Mouse (Mus musculus) CH12.LX (cell line): ENCODE results near the gene Rbks. TPM values are rescaled to one million over a fixed set of nuclear protein-coding genes. Genes with fewer than 3 reads are reported as not detected.

Experiments
- DNase-seq: peaks from one replicate; pipeline ENCODE4 v3.0.0-alpha.2; 2013; ENCODE audit errors: extremely low read depth
- H3K27ac ChIP-seq: 2 replicates; pipeline ENCODE4 v1.5.1; 2012; ENCODE audit warnings: low read depth, mild to moderate bottlenecking, control low read depth, moderate library complexity; ENCODE audit not compliant: insufficient read depth
- H3K27me3 ChIP-seq: replicated peaks from 2 replicates; pipeline ENCODE3; 2012; ENCODE audit warnings: inconsistent platforms
- H3K36me3 ChIP-seq, 2 experiments: replicated peaks in 1 of 2; 2 replicates each; pipeline versions ENCODE3 to v1.6.1; 2012; ENCODE audit warnings: inconsistent platforms in 1 of 2, low read length in 1 of 2, mild to moderate bottlenecking in 1 of 2, mixed read lengths in 1 of 2, moderate library complexity in 1 of 2; ENCODE audit not compliant: control insufficient read depth in 1 of 2, insufficient read depth in 1 of 2
- H3K4me1 ChIP-seq, 2 experiments: 2 replicates each; pipeline ENCODE4 v1.6.1; 2012; ENCODE audit warnings: inconsistent platforms in 1 of 2, moderate library complexity in 1 of 2; ENCODE audit not compliant: insufficient read depth in 2 of 2, control insufficient read depth in 1 of 2
- H3K4me2 ChIP-seq: 2 replicates; pipeline ENCODE4 v1.6.1; 2012; ENCODE audit warnings: low read depth, mild to moderate bottlenecking, control low read depth; ENCODE audit not compliant: poor library complexity, insufficient read depth, severe bottlenecking
- H3K4me3 ChIP-seq, 3 experiments: fragments of 150-350 bp in 1 of 3; sonication (generic) in 1 of 3; replicated peaks in 1 of 3; 2 replicates each; pipeline versions ENCODE3 to v1.5.1; 2011 to 2012; ENCODE audit warnings: low read depth in 2 of 3, low read length in 2 of 3, mild to moderate bottlenecking in 2 of 3, moderate library complexity in 2 of 3, control low read depth in 1 of 3, improper control_type of control experiment in 1 of 3, inconsistent platforms in 1 of 3, mixed read lengths in 1 of 3; ENCODE audit not compliant: poor library complexity in 1 of 3
- H3K79me2 ChIP-seq: replicated peaks from 2 replicates; pipeline ENCODE4 v1.6.1; 2012; ENCODE audit warnings: mild to moderate bottlenecking, moderate library complexity; ENCODE audit not compliant: control insufficient read depth, poor library complexity, insufficient read depth, severe bottlenecking; ENCODE audit errors: extremely low read depth
- H3K9ac ChIP-seq: 2 replicates; pipeline ENCODE4 v1.6.1; 2012; ENCODE audit warnings: low read depth, mild to moderate bottlenecking, control low read depth, moderate library complexity; ENCODE audit not compliant: insufficient read depth
- H3K9me3 ChIP-seq: replicated peaks from 2 replicates; pipeline ENCODE3; 2012; ENCODE audit warnings: low read length, inconsistent platforms, mixed read lengths
- CHD1 ChIP-seq: IDR thresholded peaks from 2 replicates; pipeline ENCODE4 v1.6.1; 2012; ENCODE audit warnings: low read depth, low read length, improper control_type of control experiment, inconsistent platforms
- CHD2 ChIP-seq: IDR thresholded peaks from 2 replicates; pipeline ENCODE4 v1.6.1; 2011; ENCODE audit warnings: low read length, improper control_type of control experiment
- CTCF ChIP-seq, 2 experiments: IDR thresholded peaks in 1 of 2; conservative IDR thresholded peaks in 1 of 2; 2 replicates each; pipeline ENCODE4 v1.5.1; 2011 to 2012; ENCODE audit warnings: low read depth in 2 of 2, low read length in 2 of 2, improper control_type of control experiment in 1 of 2, inconsistent platforms in 1 of 2, mild to moderate bottlenecking in 1 of 2, moderate library complexity in 1 of 2
- ETS1 ChIP-seq: conservative IDR thresholded peaks from 2 replicates; pipeline ENCODE4 v1.6.1; 2012; ENCODE audit warnings: low read depth, mild to moderate bottlenecking, inconsistent platforms, low read length, improper control_type of control experiment, moderate library complexity
- GABPA ChIP-seq: IDR thresholded peaks from 2 replicates; pipeline ENCODE4 v1.6.1; 2012; ENCODE audit warnings: low read depth, low read length, improper control_type of control experiment, inconsistent platforms; ENCODE audit not compliant: insufficient replicate concordance
- HCFC1 ChIP-seq: IDR thresholded peaks from 2 replicates; pipeline ENCODE4 v1.6.1; 2012; ENCODE audit warnings: low read depth, mild to moderate bottlenecking, inconsistent platforms, low read length, improper control_type of control experiment
- IRF4 ChIP-seq: IDR thresholded peaks from 2 replicates; pipeline ENCODE4 v1.6.1; 2014; ENCODE audit warnings: low read depth, mild to moderate bottlenecking, inconsistent platforms, low read length, improper control_type of control experiment
- MAFK ChIP-seq: IDR thresholded peaks from 2 replicates; pipeline ENCODE4 v1.6.1; 2011; ENCODE audit warnings: low read length, improper control_type of control experiment; ENCODE audit not compliant: insufficient replicate concordance
- MAX ChIP-seq: IDR thresholded peaks from 2 replicates; pipeline ENCODE4 v1.6.1; 2011; ENCODE audit warnings: low read length, improper control_type of control experiment
- MEF2A ChIP-seq: IDR thresholded peaks from 2 replicates; pipeline ENCODE4 v1.6.1; 2014; ENCODE audit warnings: low read depth, mild to moderate bottlenecking, inconsistent platforms, low read length, improper control_type of control experiment, borderline replicate concordance
- MXI1 ChIP-seq: IDR thresholded peaks from 2 replicates; pipeline ENCODE4 v1.6.1; 2011; ENCODE audit warnings: mild to moderate bottlenecking, low read depth, low read length, improper control_type of control experiment
- MYC ChIP-seq: IDR thresholded peaks from 2 replicates; pipeline ENCODE4 v1.6.1; 2011; ENCODE audit warnings: low read depth, mild to moderate bottlenecking, improper control_type of control experiment, low read length
- NELFE ChIP-seq: IDR thresholded peaks from 2 replicates; pipeline ENCODE4 v1.6.1; 2011; ENCODE audit warnings: low read depth, low read length, improper control_type of control experiment
- NRF1 ChIP-seq: IDR thresholded peaks from 2 replicates; pipeline ENCODE4 v1.6.1; 2014; ENCODE audit warnings: low read depth, mild to moderate bottlenecking, inconsistent platforms, low read length, improper control_type of control experiment, moderate library complexity
- POLR2AphosphoS2 ChIP-seq: IDR thresholded peaks from 2 replicates; pipeline ENCODE4 v1.6.1; 2011; ENCODE audit warnings: low read depth, low read length, improper control_type of control experiment
- RAD21 ChIP-seq: IDR thresholded peaks from 2 replicates; pipeline ENCODE4 v1.6.1; 2011; ENCODE audit warnings: low read depth, mild to moderate bottlenecking, low read length, improper control_type of control experiment, moderate library complexity
- RCOR1 ChIP-seq: conservative IDR thresholded peaks from 2 replicates; pipeline ENCODE4 v1.6.1; 2012; ENCODE audit warnings: low read depth, mild to moderate bottlenecking, inconsistent platforms, low read length, improper control_type of control experiment
- TCF12 ChIP-seq: IDR thresholded peaks from 2 replicates; pipeline ENCODE4 v1.6.1; 2014; ENCODE audit warnings: low read depth, mild to moderate bottlenecking, inconsistent platforms, low read length, improper control_type of control experiment
- USF2 ChIP-seq: conservative IDR thresholded peaks from 2 replicates; pipeline ENCODE4 v1.6.1; 2011; ENCODE audit warnings: low read depth, low read length, improper control_type of control experiment
- ZC3H11A ChIP-seq: IDR thresholded peaks from 2 replicates; pipeline ENCODE4 v1.6.1; 2012; ENCODE audit warnings: low read depth, mild to moderate bottlenecking, inconsistent platforms, low read length, improper control_type of control experiment
- ZMIZ1 ChIP-seq: IDR thresholded peaks from 2 replicates; pipeline ENCODE4 v1.6.1; 2012; ENCODE audit warnings: low read depth, mild to moderate bottlenecking, inconsistent platforms, low read length, improper control_type of control experiment
- dilution Hi-C: fragments of 300-500 bp; cut with MboI; formaldehyde crosslinking; loops from 2 replicates; pipeline ENCODE4 v1.14.3; 2020; ENCODE audit warnings: low sequenced_read_pairs; ENCODE audit not compliant: extremely low pct_unique_long_range_greater_than_20kb, extremely low pct_ligation_motif_present
- in situ Hi-C: fragments of 300-500 bp; cut with MboI; formaldehyde crosslinking; loops from 3 replicates; pipeline ENCODE4 v1.14.3; 2019; ENCODE audit warnings: low sequenced_read_pairs, low pct_ligation_motif_present, low pct_unique_long_range_greater_than_20kb, mixed read lengths
- polyA plus RNA-seq: library from polyadenylated mRNA; unstranded; fragments of >175 nt; gene quantifications from 2 replicates; pipeline ENCODE4 v1.2.1, GENCODE M21; 2012; ENCODE audit warnings: low read depth; ENCODE audit not compliant: insufficient read length
- total RNA-seq, 2 experiments: library from RNA; depleted of rRNA; stranded (reverse); fragments of 300-350 nt in 1 of 2; fragments of >200 nt in 1 of 2; gene quantifications; 2 replicates each; pipeline ENCODE4 v1.2.3; 2012 to 2014

Rbks gene
- total and polyA plus RNA-seq, 3 experiments, result 3.6 to 9.2 (median 6.8) TPM

GRCm38 (mm10) chr5:31583261-31583660, 114.2 kb downstream of the Rbks start:
- TF ChIP-seq RCOR1, result no peak
- no peak for TF ChIP-seq NRF1
- no peak for TF ChIP-seq USF2
- no peak for DNase-seq
- H3K36me3 ChIP-seq, result peaks cover 0 to 3% of the 10 kb centered on the region in 2 experiments
- no peak overlapping the region for H3K4me3 ChIP-seq
- peaks cover 7% of the 10 kb centered on the region for H3K9me3 ChIP-seq
- no peaks in the 10 kb centered on the region for H3K27me3 ChIP-seq
- H3K27ac ChIP-seq, result no peak overlapping the region
- in situ Hi-C loops, result no loop called here
- H3K4me2 ChIP-seq, result no peak overlapping the region
- H3K4me1 ChIP-seq, result no peaks in the 10 kb centered on the region
- dilution Hi-C loops, result no loop called here
- no peak overlapping the region for H3K9ac ChIP-seq
- H3K79me2 ChIP-seq, result no peaks in the 10 kb centered on the region

DNA sequence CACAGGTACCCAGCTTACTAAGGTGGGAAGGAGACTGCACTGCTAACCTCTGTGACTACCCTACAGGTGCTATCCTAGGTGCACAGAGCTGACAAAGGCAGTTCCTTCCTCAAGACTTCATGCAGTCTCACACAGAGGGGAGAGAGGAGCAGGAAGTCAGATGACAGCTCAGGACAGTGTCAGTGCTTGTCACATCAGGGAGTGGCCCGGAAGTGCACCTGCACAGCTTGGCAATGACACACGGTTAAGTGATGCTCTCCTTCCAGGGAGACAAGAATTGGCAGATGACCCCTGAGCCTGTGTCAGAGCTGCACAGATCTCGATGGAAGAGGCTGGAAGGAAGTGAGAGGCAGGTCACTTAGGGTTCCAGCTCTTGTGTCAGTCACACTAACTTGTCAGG, 115.5 kb downstream of the Rbks start:
- Histone ChIP-seq H3K9ac (no peak overlapping the region), H3K27me3 (no peaks in the 10 kb centered on the region), H3K9me3 (peaks cover 7% of the 10 kb centered on the region), H3K4me2 (no peak overlapping the region), H3K27ac (no peak overlapping the region), H3K79me2 (no peaks in the 10 kb centered on the region), H3K36me3 (peaks cover 0 to 3% of the 10 kb centered on the region in 2 experiments), H3K4me1 (no peaks in the 10 kb centered on the region), H3K4me3 (no peak overlapping the region)
- no peak for DNase-seq
- TF ChIP-seq MAFK, result no peak
- TF ChIP-seq TCF12, result no peak
- no peak for TF ChIP-seq NELFE
- TF ChIP-seq MXI1, result no peak
- TF ChIP-seq CHD2, result no peak
- TF ChIP-seq NRF1, result no peak
- TF ChIP-seq MAX, result no peak
- no peak for TF ChIP-seq CTCF (conservative IDR thresholded peaks at IDR 0.05 in 1 of 2, IDR thresholded peaks at IDR 0.05 in 1 of 2; ENCODE audit: low read depth in 2 of 2, low read length in 2 of 2)
- TF ChIP-seq ZMIZ1, result no peak
- no peak for TF ChIP-seq RAD21
- no peak for TF ChIP-seq ETS1
- in situ Hi-C loops (no loop called here), dilution Hi-C loops (no loop called here)

GRCm38 (mm10) chr5:31581263-31581662, 116.2 kb downstream of the Rbks start:
- no peak overlapping the region for H3K9ac ChIP-seq
- H3K36me3 ChIP-seq, result peaks cover 0 to 3% of the 10 kb centered on the region in 2 experiments
- DNase-seq, result no peak
- no peak overlapping the region for H3K4me3 ChIP-seq
- in situ Hi-C loops, result no loop called here
- no peak overlapping the region for H3K27ac ChIP-seq
- no peaks in the 10 kb centered on the region for H3K79me2 ChIP-seq
- H3K4me2 ChIP-seq, result no peak overlapping the region
- peaks cover 0 to 6% of the 10 kb centered on the region in 2 experiments; a peak in 2 of 4 replicates for H3K4me1 ChIP-seq
- dilution Hi-C loops, result no loop called here
- no peak for TF ChIP-seq POLR2AphosphoS2
- no peak for TF ChIP-seq ZMIZ1
- TF ChIP-seq MEF2A, result no peak
- TF ChIP-seq MYC, result no peak
- TF ChIP-seq USF2, result no peak
- TF ChIP-seq MXI1, result no peak
- no peak for TF ChIP-seq IRF4
- TF ChIP-seq CHD1, result no peak
- TF ChIP-seq NRF1, result no peak
- TF ChIP-seq ZC3H11A, result no peak
- TF ChIP-seq TCF12, result no peak
- TF ChIP-seq GABPA, result no peak
- TF ChIP-seq HCFC1, result no peak
- no peaks in the 10 kb centered on the region for H3K27me3 ChIP-seq
- peaks cover 7% of the 10 kb centered on the region for H3K9me3 ChIP-seq
